Mouse (Mus musculus): Measurements from ENCODE around the gene Znrf3.
A peak's percentile ranks its signal among the peaks of the same experiment; 100 is the strongest.

Gene Znrf3

DNA sequence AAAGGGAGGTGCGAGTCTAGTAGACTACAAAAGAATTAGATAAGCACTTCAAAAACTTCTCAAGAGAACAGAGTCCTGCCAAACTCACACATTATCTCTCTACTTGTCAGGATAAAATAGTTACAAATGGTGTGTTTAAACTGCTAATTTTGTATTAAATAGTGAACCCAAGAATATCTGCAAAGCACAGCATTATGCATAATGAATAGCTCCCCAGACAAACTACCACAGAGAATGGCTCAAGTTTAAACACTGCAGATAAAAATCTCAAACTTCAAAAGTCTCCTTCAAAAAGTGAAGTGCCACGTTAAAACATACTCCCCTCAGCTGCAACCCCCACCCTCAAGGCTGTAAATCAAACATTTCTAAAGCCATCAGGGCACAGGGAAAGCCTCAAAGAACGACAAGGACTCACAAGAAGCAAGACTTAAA, 2.0 kb downstream of the Znrf3 start:
- no peak for ATAC-seq (ENCODE audit: low TSS enrichment)

GRCm38 (mm10) chr11:5437646-5438045, 7.0 kb downstream of the Znrf3 start:
- ATAC-seq (ENCODE audit: low TSS enrichment) = no peak

DNA sequence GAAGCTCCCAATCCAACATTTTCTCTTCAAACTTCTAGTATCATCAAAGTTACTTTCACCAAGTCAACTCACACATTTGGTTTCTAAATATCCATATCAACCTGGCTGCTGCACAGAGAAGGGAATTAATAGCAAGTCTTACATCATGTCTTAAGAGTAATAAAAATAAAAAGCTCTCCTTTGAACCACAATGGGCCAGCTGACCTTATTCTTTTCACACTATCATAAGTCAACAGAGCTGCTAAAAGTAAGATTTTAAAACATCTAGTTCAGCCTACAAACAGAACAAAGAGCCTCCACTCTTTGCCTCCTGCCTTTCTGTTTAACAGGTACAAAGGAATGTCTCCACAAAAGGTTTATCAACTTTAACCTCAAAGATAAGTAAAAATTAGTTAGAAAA, 7.7 kb downstream of the Znrf3 start:
- no peak for ATAC-seq (ENCODE audit: low TSS enrichment)

GRCm38 (mm10) chr11:5435493-5435892, 9.2 kb downstream of the Znrf3 start:
- ATAC-seq (ENCODE audit: low TSS enrichment) = no peak

- no peak for ATAC-seq (ENCODE audit: low TSS enrichment)
Measured at GRCm38 (mm10) chr11:5432330-5432729, 12.3 kb downstream of the Znrf3 start.

DNA sequence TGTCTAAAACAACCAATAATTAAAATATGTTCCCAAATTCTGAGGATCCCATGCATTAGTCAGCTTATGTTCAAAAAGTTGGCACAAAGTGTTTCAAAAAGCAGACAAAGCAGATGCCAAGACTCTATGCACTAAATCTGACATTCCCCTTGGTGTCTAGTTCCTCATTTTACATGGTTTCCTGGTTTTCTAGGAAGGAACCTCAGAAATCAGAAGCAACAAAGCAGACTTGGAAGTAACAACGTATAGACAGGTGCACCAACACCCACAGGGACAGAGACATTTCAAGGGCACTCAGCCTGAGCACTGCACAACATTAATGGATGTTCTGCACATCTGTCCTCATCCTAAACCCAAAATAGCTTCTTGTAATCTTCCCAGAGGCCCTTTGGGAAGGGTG, 13.8 kb downstream of the Znrf3 start:
- ATAC-seq (ENCODE audit: low TSS enrichment) = no peak

DNA sequence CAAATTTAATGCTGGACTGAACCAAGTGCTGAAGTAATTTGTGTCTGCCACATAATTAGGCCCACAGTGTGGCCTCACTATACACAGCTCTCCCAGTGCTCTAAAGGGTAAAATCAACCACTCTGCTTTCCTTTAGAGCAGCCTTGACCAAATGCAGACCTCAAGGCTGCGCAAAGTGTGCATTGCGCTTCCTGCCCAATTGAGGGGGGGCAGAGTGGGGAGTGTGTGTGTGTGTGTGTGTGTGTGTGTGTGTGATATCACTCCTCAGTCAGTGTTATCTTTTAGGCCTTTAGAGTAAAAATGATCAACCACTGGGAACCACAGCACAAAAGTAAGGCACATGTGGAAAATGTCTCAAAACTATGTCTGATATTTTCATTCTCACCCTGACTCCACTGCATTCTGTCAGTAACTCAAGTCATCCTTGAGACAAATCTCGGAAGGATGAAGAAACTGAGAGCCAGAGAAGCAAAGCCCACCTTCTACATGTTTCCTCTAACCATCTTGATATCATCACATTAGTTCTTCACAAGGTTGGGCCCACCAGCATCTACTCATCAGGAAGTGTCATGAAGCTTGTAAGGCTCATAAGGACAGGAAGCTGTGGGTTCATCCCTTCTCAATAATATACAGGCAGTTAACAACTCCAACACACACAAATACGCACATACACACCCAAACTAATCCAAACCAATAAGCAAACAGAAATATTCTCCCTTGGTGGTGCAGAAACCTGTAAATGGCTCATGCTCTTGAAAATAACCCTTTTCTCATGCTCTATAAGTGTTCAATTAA, 15.1 kb downstream of the Znrf3 start:
- ATAC-seq (ENCODE audit: low TSS enrichment) = no peak

- no peak for ATAC-seq (ENCODE audit: low TSS enrichment)
Measured at GRCm38 (mm10) chr11:5427251-5427650, 17.4 kb downstream of the Znrf3 start.

DNA sequence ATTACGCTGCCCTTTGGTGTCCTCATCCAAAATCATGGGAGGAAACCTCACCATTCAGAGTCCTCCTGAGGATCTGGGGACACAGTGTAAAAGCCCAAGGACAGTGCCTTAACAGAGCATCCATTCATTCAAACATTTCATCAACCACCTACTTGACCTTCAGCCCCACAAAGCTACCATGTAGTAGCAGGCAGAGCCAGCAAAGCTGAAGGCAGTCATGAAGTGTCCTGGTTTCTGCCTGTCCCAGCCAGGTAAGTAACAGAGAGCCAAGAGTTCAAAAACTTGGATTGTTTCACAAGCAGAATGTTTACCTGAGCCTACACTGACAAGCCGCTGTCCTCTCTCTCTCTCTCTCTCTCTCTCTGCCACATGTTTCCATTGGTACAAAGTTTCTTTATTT, 18.3 kb downstream of the Znrf3 start:
- no peak for ATAC-seq (ENCODE audit: low TSS enrichment)

DNA sequence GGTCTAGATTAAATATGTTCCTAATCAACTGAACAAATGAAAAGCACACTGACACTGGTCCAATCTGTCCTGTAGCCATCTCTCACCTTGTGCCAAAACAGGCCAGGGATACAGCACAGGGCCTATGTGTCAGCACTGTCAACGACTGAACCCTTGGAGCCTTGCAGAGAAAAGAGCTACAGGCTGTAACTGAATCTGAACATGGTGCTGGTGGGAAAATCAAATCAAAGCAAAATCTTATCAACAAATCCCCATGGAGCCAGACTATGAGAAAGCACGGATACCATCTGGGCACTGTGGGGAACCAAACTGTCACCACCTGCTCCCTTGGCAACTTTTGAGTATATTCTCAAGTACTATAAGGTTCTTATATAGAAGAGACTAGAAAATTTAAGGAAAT, 19.5 kb downstream of the Znrf3 start:
- ATAC-seq (ENCODE audit: low TSS enrichment) = peak; percentile 64; the same call in 1 of the 2 replicates

DNA sequence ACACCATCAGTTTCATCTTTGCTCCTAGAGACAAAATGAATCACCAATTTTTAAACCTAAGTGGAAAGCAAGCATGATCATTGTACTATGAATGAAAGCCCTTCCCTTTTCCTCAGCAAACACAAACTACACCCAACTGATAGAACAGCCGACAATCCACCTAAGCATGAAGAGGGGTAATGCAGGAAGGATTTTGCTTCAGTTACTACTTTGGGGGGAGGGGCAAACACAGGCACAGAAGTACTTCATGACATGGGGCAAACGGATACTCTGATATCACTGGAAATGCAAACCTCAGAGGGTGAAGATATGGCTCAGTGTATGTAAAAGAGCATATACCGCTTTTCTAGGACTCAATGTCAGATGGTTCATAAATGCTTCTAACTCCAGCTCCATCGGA, 20.5 kb downstream of the Znrf3 start:
- no peak for ATAC-seq (ENCODE audit: low TSS enrichment)

DNA sequence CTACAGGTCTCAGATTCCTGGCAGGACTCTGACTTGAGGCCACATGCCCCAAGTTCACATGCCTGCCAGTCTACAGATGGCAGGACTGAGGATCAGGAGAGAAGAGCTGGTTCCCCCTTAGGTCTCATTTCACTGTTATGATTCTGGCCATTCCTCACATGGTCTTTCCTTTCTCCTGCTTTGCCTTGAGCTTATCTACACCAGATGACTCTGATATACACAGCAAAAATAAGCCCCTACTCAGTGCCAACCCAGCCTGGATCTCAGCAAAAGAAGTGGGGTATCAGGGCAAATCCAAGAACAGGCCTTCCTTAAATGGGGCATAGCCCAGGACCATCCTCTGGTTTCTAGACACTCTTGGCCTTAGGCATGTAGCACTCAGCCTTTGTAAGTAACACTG, 21.6 kb downstream of the Znrf3 start:
- ATAC-seq (ENCODE audit: low TSS enrichment) = no peak

DNA sequence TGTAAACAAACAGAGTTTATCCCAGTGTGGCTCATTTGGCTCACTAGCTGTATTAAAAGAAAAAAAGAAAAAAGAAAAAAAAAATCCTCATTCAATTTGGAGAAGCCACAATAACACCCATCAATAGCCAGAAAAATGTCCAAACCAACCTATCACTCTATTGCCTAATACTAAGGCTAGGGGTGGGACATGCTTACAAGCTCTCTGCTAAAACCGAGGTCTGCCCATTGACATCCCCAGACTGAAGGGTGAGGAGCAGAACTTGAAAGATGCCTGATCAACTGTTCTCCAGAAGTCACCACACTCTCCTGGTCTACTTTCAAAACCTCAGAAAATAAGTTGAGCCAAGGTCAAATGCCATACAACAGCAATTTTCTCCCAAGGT, 22.4 kb downstream of the Znrf3 start:
- ATAC-seq (ENCODE audit: low TSS enrichment) = no peak

- peak; percentile 61; the same call in 1 of the 2 replicates for ATAC-seq (ENCODE audit: low TSS enrichment)
Measured at GRCm38 (mm10) chr11:5421506-5422251, 23.0 kb downstream of the Znrf3 start.

DNA sequence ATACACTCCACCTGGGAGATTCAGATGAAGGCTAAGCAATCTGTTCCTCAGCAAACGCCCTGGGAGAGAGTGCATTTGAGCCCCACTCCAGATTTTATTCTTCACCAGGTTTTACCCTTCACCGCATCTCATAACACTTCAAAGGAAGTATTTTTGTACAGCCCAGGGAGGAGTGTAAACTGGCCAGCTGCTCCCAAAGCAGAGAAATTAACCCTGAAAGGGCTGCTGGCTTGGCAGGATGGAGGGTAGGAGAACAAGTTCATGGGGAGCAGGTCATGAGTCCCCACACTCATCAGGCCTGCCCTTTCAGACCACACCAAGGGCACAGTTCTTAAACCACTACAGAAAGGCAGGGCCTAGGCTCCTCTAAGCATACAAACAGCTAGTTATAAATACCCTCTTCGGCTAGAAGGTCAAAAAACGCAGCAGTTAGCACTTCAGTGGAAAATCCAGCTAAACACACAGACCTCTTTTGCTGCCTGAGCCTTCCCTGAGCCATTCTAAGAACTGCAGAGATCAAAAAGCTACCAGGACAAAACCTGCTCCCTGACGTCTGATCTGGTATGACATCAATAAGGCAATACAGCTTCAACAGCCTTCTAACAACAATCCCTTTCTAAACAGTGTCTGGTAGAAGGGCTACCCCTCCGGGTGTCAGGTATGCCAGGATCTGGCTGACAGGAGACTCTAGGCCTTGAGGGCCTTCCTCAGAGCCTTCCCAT, 28.9 kb downstream of the Znrf3 start:
- peak; percentile 91 for ATAC-seq (ENCODE audit: low TSS enrichment)

DNA sequence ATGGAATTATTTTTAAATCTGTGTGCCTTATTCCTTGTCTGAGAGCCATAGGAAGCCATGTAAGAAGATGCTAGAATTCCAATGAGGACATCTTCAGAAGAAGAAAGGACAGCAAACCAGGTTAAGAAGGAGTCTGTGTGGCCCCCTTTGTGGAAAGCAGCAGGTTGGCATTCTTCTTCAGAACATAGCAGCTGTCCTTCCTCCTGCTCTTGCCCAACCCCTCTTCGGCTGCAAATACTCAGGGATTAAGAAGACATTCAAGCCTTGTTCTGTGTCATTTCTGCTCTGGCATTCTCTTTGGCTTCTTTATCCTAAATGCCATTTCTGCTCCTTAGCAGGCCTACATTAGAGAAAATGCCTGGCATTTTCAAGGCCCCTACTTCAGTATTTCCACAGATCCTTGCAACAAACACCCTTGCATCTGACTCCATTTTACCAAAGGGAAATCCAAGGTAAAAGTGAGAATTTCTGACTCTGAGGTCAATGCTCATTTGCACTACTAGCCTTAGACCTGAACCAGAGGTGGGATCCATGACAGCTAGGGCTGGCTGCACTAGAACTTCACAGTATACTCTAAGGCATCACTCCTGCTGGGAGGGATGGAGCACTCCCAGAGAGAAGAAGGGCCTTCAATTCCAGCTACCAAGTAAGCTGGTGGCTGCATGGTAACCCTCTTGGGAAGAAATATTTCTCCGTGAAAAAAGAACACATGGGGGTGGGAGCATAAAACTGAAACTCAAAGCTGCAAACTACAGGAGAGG, 29.6 kb downstream of the Znrf3 start:
- ATAC-seq (ENCODE audit: low TSS enrichment) = peak; percentile 51; the same call in 1 of the 2 replicates

- ATAC-seq (ENCODE audit: low TSS enrichment) = no peak
Measured at GRCm38 (mm10) chr11:5412644-5413190, 31.9 kb downstream of the Znrf3 start.

DNA sequence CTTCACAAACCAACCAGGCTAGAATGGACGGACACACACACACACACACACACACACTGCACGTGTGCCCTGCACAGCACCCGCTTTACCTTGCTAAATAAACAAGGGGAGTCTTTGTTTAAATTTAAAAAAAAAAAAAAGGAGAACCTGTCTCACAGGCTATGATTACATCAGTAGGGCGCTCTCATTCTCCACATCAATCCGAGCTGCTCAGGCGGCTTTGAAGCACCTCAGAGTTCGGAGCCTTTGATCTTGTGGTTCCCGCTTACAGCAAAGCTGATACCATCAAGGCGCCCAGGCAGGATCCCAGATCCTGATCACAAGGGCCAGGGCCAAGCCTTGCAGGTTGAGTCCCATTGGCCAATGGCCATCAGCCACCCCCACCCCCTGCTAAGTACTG, 33.1 kb downstream of the Znrf3 start:
- no peak for ATAC-seq (ENCODE audit: low TSS enrichment)

- ATAC-seq (ENCODE audit: low TSS enrichment) = no peak
Measured at GRCm38 (mm10) chr11:5404180-5404579, 40.5 kb downstream of the Znrf3 start.

DNA sequence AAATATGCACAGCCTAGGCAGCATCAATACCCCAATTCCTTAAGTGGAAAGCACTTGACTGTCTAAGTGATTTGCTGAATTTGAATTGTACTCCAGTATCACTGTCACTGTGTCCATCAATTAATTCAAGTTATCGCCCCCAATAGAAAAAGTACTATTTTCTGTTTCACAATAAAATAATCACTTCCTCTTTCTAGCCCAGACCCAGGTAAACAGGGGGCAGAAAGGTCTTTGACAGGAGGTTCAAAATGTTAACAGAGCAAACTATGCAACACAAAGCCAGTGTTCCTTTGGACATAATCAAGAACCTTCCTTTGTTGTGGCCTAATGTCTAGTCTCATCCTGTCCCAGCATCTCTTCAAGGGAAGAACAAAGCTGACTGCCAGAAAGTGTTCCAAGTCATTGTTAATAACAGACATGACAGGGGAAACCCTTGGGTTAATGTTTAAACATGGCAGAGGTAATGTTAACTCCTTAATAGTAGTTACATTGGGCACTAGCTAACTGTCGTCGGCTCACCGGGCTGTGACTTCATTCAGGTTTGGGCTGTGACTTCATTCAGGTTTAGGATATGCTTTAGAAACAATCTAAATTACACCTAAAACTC, 42.4 kb downstream of the Znrf3 start:
- ATAC-seq (ENCODE audit: low TSS enrichment) = no peak
